Mouse (Mus musculus) lung, postnatal 4 days (tissue): ENCODE data around the gene Cd200.

Source experiments
- DNase-seq, 2 experiments: peaks; one replicate each; pipeline ENCODE4 v3.0.0; 2021

Cd200 gene

GRCm38 (mm10) chr16:45334376-45334765 lies 74.5 kb downstream of the Cd200 start:
- no peak for DNase-seq

GRCm38 (mm10) chr16:45333678-45334375 lies 75.0 kb downstream of the Cd200 start:
- DNase-seq, result no peak

- no peak for DNase-seq
These were observed 76.3 kb downstream of the Cd200 start for GRCm38 (mm10) chr16:45332591-45332990.
